Mouse (Mus musculus) embryonic facial prominence, embryonic 15.5 days (tissue): ENCODE measurements around the gene Sirt6. TPM values are rescaled to one million over a fixed set of nuclear protein-coding genes. Genes with fewer than 3 reads are reported as not detected.

Source experiments
- ATAC-seq: fragments of 200-750 bp; cut with Nextera tagmentation; 2 replicates; pipeline ENCODE4 v1.8.0; 2017; ENCODE audit warnings: low read depth, moderate TSS enrichment; ENCODE audit not compliant: insufficient number of reproducible peaks, low FRiP score, low TSS enrichment
- H3K27ac ChIP-seq: fragments of 300-500 bp; sonication (generic); replicated peaks from 2 replicates; pipeline ENCODE4 v1.5.1; 2015; ENCODE audit warnings: mild to moderate bottlenecking, inconsistent platforms
- H3K27me3 ChIP-seq: fragments of 300-500 bp; sonication (generic); 2 replicates; pipeline ENCODE4 v1.6.1; 2015; ENCODE audit warnings: inconsistent platforms
- H3K36me3 ChIP-seq: fragments of 300-500 bp; sonication (generic); 2 replicates; pipeline ENCODE4 v1.6.1; 2015; ENCODE audit warnings: mild to moderate bottlenecking, inconsistent platforms
- H3K4me1 ChIP-seq: fragments of 300-500 bp; sonication (generic); 2 replicates; pipeline ENCODE4 v1.6.1; 2015; ENCODE audit warnings: inconsistent platforms
- H3K4me2 ChIP-seq: fragments of 300-500 bp; sonication (generic); replicated peaks from 2 replicates; pipeline ENCODE4 v1.6.1; 2015; ENCODE audit warnings: mild to moderate bottlenecking, inconsistent platforms
- H3K4me3 ChIP-seq: fragments of 300-500 bp; sonication (generic); replicated peaks from 2 replicates; pipeline ENCODE4 v1.5.1; 2015; ENCODE audit warnings: mild to moderate bottlenecking, inconsistent platforms
- H3K9ac ChIP-seq: fragments of 300-500 bp; sonication (generic); 2 replicates; pipeline ENCODE4 v1.6.1; 2015; ENCODE audit warnings: inconsistent platforms
- H3K9me3 ChIP-seq: fragments of 300-500 bp; sonication (generic); replicated peaks from 2 replicates; pipeline ENCODE4 v1.6.1; 2016; ENCODE audit warnings: inconsistent platforms
- WGBS: fragments of 180-500 bp; shearing (Covaris S2); methylation state at CpG from one replicate; pipeline ENCODE4 v1.1.7; 2015; 5-methylcytosine and 5-hydroxymethylcytosine counted together
- polyA plus RNA-seq: library from polyadenylated mRNA; unstranded; fragments of >200 nt; fragmentation: Nextera tagmentation; extraction: Ambion mirVana; gene quantifications from 2 replicates; pipeline ENCODE4 v1.2.1, GENCODE M21; 2015

Gene Sirt6
- polyA plus RNA-seq, 1 experiment from 2014 or later = 41.0 TPM

GRCm38 (mm10) chr10:81591846-81592245, 35.8 kb downstream of the Sirt6 start:
- no peak overlapping the region for H3K4me3 ChIP-seq
- no peaks in the 10 kb centered on the region for H3K9me3 ChIP-seq
- 61% methylated on average over 9 of the region's 9 CpGs for WGBS
- H3K4me1 ChIP-seq = peaks cover 20% of the 10 kb centered on the region
- H3K27ac ChIP-seq = no peak overlapping the region
- no peak overlapping the region for H3K4me2 ChIP-seq
- no peak for ATAC-seq
- peaks cover 4% of the 10 kb centered on the region; the same call in 1 of the 2 replicates for H3K27me3 ChIP-seq
- H3K9ac ChIP-seq = no peak overlapping the region
- peaks cover 38% of the 10 kb centered on the region for H3K36me3 ChIP-seq

- Histone ChIP-seq H3K27me3 (0 out of 2 replicates have a peak, but pooled peaks cover 4% of the 10 kb centered on the region), H3K36me3 (peaks cover 65% of the 10 kb centered on the region), H3K9me3 (no peaks in the 10 kb centered on the region), H3K9ac (no peak overlapping the region), H3K27ac (no peak overlapping the region), H3K4me2 (no peak overlapping the region), H3K4me1 (no peaks in the 10 kb centered on the region), H3K4me3 (no peak overlapping the region)
- ATAC-seq = no peak
- WGBS = 75% methylated on average over 7 of the region's 7 CpGs
Observed at GRCm38 (mm10) chr10:81588739-81589138, 38.9 kb downstream of the Sirt6 start.

- H3K4me2 ChIP-seq = no peak overlapping the region
- no peak for ATAC-seq
- no peak overlapping the region for H3K4me3 ChIP-seq
- H3K4me1 ChIP-seq = peaks cover 38% of the 10 kb centered on the region
- peaks cover 66% of the 10 kb centered on the region for H3K36me3 ChIP-seq
- no peak overlapping the region for H3K27ac ChIP-seq
- H3K27me3 ChIP-seq = no peaks in the 10 kb centered on the region
- no peak overlapping the region for H3K9ac ChIP-seq
- WGBS = 73% methylated on average over 6 of the region's 6 CpGs
- no peaks in the 10 kb centered on the region for H3K9me3 ChIP-seq
Observed at GRCm38 (mm10) chr10:81583347-81583746, 44.2 kb downstream of the Sirt6 start.

- no peak overlapping the region for H3K9ac ChIP-seq
- H3K4me2 ChIP-seq = 0 out of 2 replicates have a peak overlapping the region, but pooled peaks have one; percentile 15
- 47% methylated on average over 25 of the region's 25 CpGs for WGBS
- H3K9me3 ChIP-seq = no peaks in the 10 kb centered on the region
- H3K27me3 ChIP-seq = no peaks in the 10 kb centered on the region; the same call in 1 of the 2 replicates
- no peak overlapping the region for H3K4me3 ChIP-seq
- H3K27ac ChIP-seq = no peak overlapping the region
- H3K4me1 ChIP-seq = peaks cover 63% of the 10 kb centered on the region
- ATAC-seq = no peak
- peaks cover 40% of the 10 kb centered on the region for H3K36me3 ChIP-seq
Observed at GRCm38 (mm10) chr10:81580441-81581070, 47.0 kb downstream of the Sirt6 start.

- WGBS = 68% methylated on average over 4 of the region's 4 CpGs
- Histone ChIP-seq H3K4me1 (peaks cover 67% of the 10 kb centered on the region), H3K27me3 (no peaks in the 10 kb centered on the region; the same call in 1 of the 2 replicates), H3K4me2 (no peak overlapping the region), H3K27ac (no peak overlapping the region), H3K36me3 (peaks cover 35% of the 10 kb centered on the region), H3K9me3 (no peaks in the 10 kb centered on the region), H3K9ac (no peak overlapping the region), H3K4me3 (no peak overlapping the region)
- ATAC-seq = no peak
Observed at GRCm38 (mm10) chr10:81579967-81580366, 47.6 kb downstream of the Sirt6 start.

GRCm38 (mm10) chr10:81575695-81576094, 51.9 kb downstream of the Sirt6 start:
- 0 out of 2 replicates have a peak, but pooled peaks cover 7% of the 10 kb centered on the region for H3K36me3 ChIP-seq
- peak overlapping the region; percentile 70 for H3K9ac ChIP-seq
- peak overlapping the region; percentile 85 for H3K4me2 ChIP-seq
- 1% methylated on average over 6 of the region's 6 CpGs for WGBS
- no peaks in the 10 kb centered on the region for H3K9me3 ChIP-seq
- peaks cover 11% of the 10 kb centered on the region; the same call in 1 of the 2 replicates for H3K27me3 ChIP-seq
- peak overlapping the region; percentile 77 for H3K27ac ChIP-seq
- ATAC-seq = no peak
- peaks cover 80% of the 10 kb centered on the region for H3K4me1 ChIP-seq
- H3K4me3 ChIP-seq = peak overlapping the region; percentile 69

GRCm38 (mm10) chr10:81575208-81575631, 52.4 kb downstream of the Sirt6 start:
- WGBS = under 1% methylated on average over 26 of the region's 30 CpGs
- Histone ChIP-seq H3K9me3 (no peaks in the 10 kb centered on the region), H3K4me2 (peak overlapping the region; percentile 85), H3K36me3 (0 out of 2 replicates have a peak, but pooled peaks cover 2% of the 10 kb centered on the region), H3K4me3 (peak overlapping the region; percentile 69), H3K27me3 (peaks cover 11% of the 10 kb centered on the region; the same call in 1 of the 2 replicates), H3K4me1 (peaks cover 80% of the 10 kb centered on the region), H3K9ac (peak overlapping the region; percentile 70), H3K27ac (peak overlapping the region; percentile 77)
- no peak for ATAC-seq

- peaks cover 82% of the 10 kb centered on the region for H3K4me1 ChIP-seq
- H3K9ac ChIP-seq = peak within 1 kb of the TSS; percentile 70
- H3K4me3 ChIP-seq = peak within 1 kb of the TSS; percentile 69
- peaks cover 11% of the 10 kb centered on the region; the same call in 1 of the 2 replicates for H3K27me3 ChIP-seq
- H3K9me3 ChIP-seq = no peaks in the 10 kb centered on the region
- ATAC-seq = no peak
- peak within 1 kb of the TSS; percentile 77 for H3K27ac ChIP-seq
- peak within 1 kb of the TSS; percentile 85 for H3K4me2 ChIP-seq
- WGBS = 21% methylated on average over 10 of the region's 10 CpGs
- H3K36me3 ChIP-seq = no peaks in the 10 kb centered on the region
Observed at GRCm38 (mm10) chr10:81574081-81575056, 53.2 kb downstream of the Sirt6 start, which contains the start of gene Tle2. Tle2 (plus strand) TSS chr10:81574561.

- 19% methylated on average over 9 of the region's 9 CpGs for WGBS
Observed at GRCm38 (mm10) chr10:81572975-81573374, 54.6 kb downstream of the Sirt6 start.

GRCm38 (mm10) chr10:81572133-81572671, 55.4 kb downstream of the Sirt6 start:
- H3K4me1 ChIP-seq = peaks cover 85% of the 10 kb centered on the region
- WGBS = 11% methylated on average over 9 of the region's 9 CpGs
- no peak for ATAC-seq

More at GRCm38 (mm10) chr10:81572975-81573374, 54.6 kb downstream of the Sirt6 start:
- Histone ChIP-seq H3K4me2 (peak overlapping the region; percentile 82; the same call in 1 of the 2 replicates), H3K27me3 (peaks cover 11% of the 10 kb centered on the region; the same call in 1 of the 2 replicates), H3K27ac (peak overlapping the region; percentile 78), H3K4me1 (peaks cover 83% of the 10 kb centered on the region), H3K36me3 (no peaks in the 10 kb centered on the region), H3K4me3 (no peak overlapping the region), H3K9ac (no peak overlapping the region), H3K9me3 (no peaks in the 10 kb centered on the region)
- no peak for ATAC-seq

More at GRCm38 (mm10) chr10:81572133-81572671, 55.4 kb downstream of the Sirt6 start:
- Histone ChIP-seq H3K9me3 (no peaks in the 10 kb centered on the region), H3K4me2 (peak overlapping the region; percentile 82), H3K27me3 (peaks cover 11% of the 10 kb centered on the region; the same call in 1 of the 2 replicates), H3K4me3 (peak overlapping the region; percentile 48), H3K27ac (peak overlapping the region; percentile 78), H3K9ac (no peak overlapping the region), H3K36me3 (peaks cover 1% of the 10 kb centered on the region; the same call in 1 of the 2 replicates)
